Mouse (Mus musculus) spleen, adult 2 months (tissue): Measurements from ENCODE around the gene Prph2. TPM values are rescaled to one million over a fixed set of nuclear protein-coding genes. Genes with fewer than 3 reads are reported as not detected.

Experiments
- DNase-seq, 2 experiments: peaks; one replicate each; pipeline versions ENCODE4 v3.0.0 to v3.0.0-alpha.2; 2012 to 2021; ENCODE audit warnings: low spot score in 2 of 2, low read depth in 1 of 2
- H3K27ac ChIP-seq: fragments of 200-500 bp; 2 replicates; pipeline ENCODE4 v1.5.1; 2012; ENCODE audit warnings: low read length, inconsistent platforms; ENCODE audit not compliant: insufficient read depth
- H3K27me3 ChIP-seq: fragments of 200-500 bp; 2 replicates; pipeline ENCODE4 v1.6.1; 2012; ENCODE audit warnings: mild to moderate bottlenecking, moderate library complexity, low read length, inconsistent platforms; ENCODE audit not compliant: control insufficient read depth, insufficient read depth
- H3K36me3 ChIP-seq: fragments of 200-500 bp; 2 replicates; pipeline ENCODE4 v1.6.1; 2012; ENCODE audit warnings: mild to moderate bottlenecking, low read length, inconsistent platforms; ENCODE audit not compliant: control insufficient read depth, insufficient read depth
- H3K4me1 ChIP-seq: fragments of 200-500 bp; 2 replicates; pipeline ENCODE4 v1.6.1; 2011; ENCODE audit warnings: inconsistent platforms; ENCODE audit not compliant: control insufficient read depth, insufficient read depth, insufficient read length
- H3K4me3 ChIP-seq: fragments of 200-500 bp; 2 replicates; pipeline ENCODE4 v1.5.1; 2011; ENCODE audit warnings: mild to moderate bottlenecking, inconsistent platforms; ENCODE audit not compliant: insufficient read depth, insufficient read length; ENCODE audit errors: extremely low read depth
- CTCF ChIP-seq: fragments of 200-500 bp; IDR thresholded peaks from 2 replicates; pipeline ENCODE4 v1.5.1; 2011; ENCODE audit warnings: mild to moderate bottlenecking, inconsistent platforms; ENCODE audit not compliant: insufficient read depth, insufficient read length, insufficient replicate concordance; ENCODE audit errors: extremely low read depth
- POLR2A ChIP-seq: fragments of 200-500 bp; IDR thresholded peaks from 2 replicates; pipeline ENCODE4 v1.6.1; 2011; ENCODE audit warnings: low read depth, low read length, inconsistent platforms
- WGBS: fragments of 180-500 bp; shearing (Covaris S2); methylation state at CpG from one replicate; pipeline ENCODE4 v1.1.7; 2018; 5-methylcytosine and 5-hydroxymethylcytosine counted together
- polyA plus RNA-seq: library from polyadenylated mRNA; depleted of rRNA; stranded (reverse); fragments of >200 nt; gene quantifications from 2 replicates; pipeline ENCODE4 v1.2.3, GENCODE M21; 2012

The Prph2 gene
- polyA plus RNA-seq, 1 experiment, result not detected

DNA sequence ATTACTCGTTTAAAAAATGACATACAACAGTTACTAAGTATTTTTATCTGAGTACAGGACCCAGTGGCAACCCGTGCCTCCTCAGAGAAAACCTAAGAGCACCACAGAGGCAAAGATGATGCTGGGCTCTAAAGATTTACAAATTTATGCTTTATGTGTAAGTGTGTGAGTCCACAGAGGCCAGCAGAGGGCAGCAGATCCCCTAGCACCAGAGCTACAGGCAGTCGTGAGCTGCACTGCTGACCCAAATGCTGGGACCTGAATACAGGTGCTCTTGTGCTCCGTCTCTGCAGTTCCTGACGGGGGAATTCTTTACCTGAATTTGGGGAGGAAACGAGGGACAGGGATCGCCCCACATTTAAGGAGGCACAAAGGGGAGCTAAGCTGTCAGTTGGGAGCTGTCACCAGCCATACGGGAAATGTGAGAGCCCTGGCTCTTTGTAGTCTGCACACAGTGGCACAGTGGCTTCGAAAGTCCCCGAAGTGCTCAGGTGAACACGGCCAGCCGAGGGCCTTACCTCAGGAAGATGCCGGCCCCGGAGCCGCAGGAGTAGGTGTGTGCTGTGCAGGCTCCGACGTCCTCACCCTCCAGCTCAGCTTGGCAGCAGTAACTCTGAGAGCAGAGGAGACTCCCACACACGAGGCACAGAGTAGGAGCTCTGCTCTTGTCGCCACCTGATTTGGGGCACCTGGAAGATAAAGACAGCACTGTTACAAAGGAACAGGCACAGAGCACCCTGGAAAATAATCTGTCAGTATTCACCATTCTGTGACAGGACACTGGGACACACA, 23.5 kb downstream of the Prph2 start:
- no peak overlapping the region for H3K4me3 ChIP-seq
- DNase-seq, result peak; percentile 11 to 53
- TF ChIP-seq CTCF, result peak; percentile 58; the same call in 1 of the 2 replicates
- TF ChIP-seq POLR2A, result no peak
- 90% methylated on average over 19 of the region's 19 CpGs for WGBS
- no peaks in the 10 kb centered on the region for H3K27me3 ChIP-seq
- no peak overlapping the region for H3K27ac ChIP-seq
- no peaks in the 10 kb centered on the region for H3K4me1 ChIP-seq
- peaks cover 80% of the 10 kb centered on the region for H3K36me3 ChIP-seq

DNA sequence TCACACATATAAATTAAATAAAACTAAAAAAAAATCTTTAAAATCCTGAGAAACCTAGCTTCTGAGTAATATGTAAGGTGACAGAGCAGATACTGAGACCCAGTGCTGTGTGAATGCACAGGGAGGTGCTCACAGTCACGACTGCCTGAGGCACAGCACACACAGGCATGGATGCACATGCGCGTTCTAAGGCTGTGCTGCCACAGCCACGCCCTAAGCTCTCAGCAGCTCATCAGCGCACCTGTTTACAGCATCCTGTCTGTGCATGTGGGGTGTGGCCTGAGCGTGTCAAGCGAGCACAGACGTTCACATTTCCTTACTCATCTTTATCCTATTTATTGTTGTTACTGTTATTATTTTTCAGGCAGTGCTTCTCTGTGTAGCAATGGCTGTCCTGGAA, 30.2 kb downstream of the Prph2 start:
- H3K4me1 ChIP-seq, result no peaks in the 10 kb centered on the region
- no peak overlapping the region for H3K4me3 ChIP-seq
- DNase-seq, result no peak
- H3K27me3 ChIP-seq, result no peaks in the 10 kb centered on the region
- WGBS, result 96% methylated on average over 8 of the region's 8 CpGs
- TF ChIP-seq CTCF, result no peak
- TF ChIP-seq POLR2A, result no peak
- H3K27ac ChIP-seq, result no peak overlapping the region
- H3K36me3 ChIP-seq, result peaks cover 73% of the 10 kb centered on the region

DNA sequence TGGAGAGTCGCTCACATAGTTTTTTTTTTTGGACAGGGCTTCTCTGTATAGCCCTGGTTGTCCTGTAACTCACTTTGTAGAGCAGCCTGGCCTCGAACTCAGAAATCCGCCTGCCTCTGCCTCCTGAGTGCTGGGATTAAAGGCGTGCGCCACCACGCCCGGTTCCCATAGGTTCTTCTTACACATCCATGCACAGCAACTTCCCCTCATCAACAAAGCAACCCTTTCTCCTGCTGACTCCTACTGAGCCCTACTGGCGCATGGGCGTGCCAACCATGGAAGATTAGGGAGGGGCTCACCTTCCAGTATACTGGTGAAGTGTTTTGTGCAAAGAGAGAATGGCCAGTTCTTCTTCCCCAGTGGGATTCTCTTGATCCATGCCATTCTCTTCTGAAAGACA, 32.2 kb downstream of the Prph2 start:
- 96% methylated on average over 9 of the region's 9 CpGs for WGBS
- TF ChIP-seq POLR2A (no peak), CTCF (no peak)
- no peak overlapping the region for H3K4me3 ChIP-seq
- H3K36me3 ChIP-seq, result peaks cover 68% of the 10 kb centered on the region
- DNase-seq, result no peak
- H3K27ac ChIP-seq, result no peak overlapping the region
- H3K4me1 ChIP-seq, result no peaks in the 10 kb centered on the region
- no peaks in the 10 kb centered on the region for H3K27me3 ChIP-seq

DNA sequence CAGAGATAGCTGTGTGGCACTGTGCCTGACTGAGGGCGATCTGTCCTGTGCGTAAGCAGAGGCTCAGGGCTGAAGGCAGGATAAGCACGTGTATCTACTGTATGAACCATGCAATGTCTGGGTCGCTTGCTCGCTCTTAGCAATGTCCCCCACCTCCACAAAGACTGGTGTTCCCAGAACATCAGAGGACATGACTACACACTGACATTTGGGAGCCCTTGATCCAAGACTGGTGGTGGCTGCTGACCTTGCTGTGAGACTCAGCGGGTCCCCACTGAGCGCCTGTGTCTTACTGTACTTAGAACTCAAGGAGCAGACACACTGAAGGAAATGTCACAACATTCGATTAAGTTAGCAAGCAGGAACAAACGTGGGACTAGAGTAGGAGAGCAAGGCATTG, 36.0 kb downstream of the Prph2 start:
- no peaks in the 10 kb centered on the region for H3K27me3 ChIP-seq
- no peak for DNase-seq
- no peaks in the 10 kb centered on the region for H3K4me1 ChIP-seq
- TF ChIP-seq CTCF, result no peak
- no peak for TF ChIP-seq POLR2A
- no peak overlapping the region for H3K27ac ChIP-seq
- peaks cover 52% of the 10 kb centered on the region for H3K36me3 ChIP-seq
- 95% methylated on average over 9 of the region's 9 CpGs for WGBS
- H3K4me3 ChIP-seq, result no peak overlapping the region

DNA sequence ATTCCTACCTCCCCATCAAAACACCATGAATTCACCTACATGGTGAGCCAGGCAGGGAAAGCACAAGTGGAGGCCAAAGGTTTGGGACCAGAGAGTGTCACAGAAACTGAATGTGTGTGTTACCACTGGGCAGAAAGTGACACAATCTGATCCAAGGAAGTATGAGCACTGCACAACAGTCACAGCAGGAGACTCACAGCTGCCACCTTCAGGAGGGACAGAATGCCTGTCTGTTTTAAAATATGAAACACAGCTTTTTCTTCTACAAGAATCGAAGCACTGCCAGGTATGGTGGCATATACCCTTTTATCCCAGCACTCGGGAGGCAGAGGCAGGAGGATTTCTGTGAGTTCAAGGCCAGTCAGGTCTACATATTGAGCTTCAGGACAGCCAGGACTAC, 47.8 kb downstream of the Prph2 start:
- 79% methylated on average over 2 of the region's 2 CpGs for WGBS
- H3K27me3 ChIP-seq, result no peaks in the 10 kb centered on the region
- no peak overlapping the region for H3K4me3 ChIP-seq
- no peak for TF ChIP-seq POLR2A
- TF ChIP-seq CTCF, result no peak
- no peak overlapping the region for H3K27ac ChIP-seq
- peaks cover 66% of the 10 kb centered on the region for H3K36me3 ChIP-seq
- no peak for DNase-seq
- H3K4me1 ChIP-seq, result no peaks in the 10 kb centered on the region

DNA sequence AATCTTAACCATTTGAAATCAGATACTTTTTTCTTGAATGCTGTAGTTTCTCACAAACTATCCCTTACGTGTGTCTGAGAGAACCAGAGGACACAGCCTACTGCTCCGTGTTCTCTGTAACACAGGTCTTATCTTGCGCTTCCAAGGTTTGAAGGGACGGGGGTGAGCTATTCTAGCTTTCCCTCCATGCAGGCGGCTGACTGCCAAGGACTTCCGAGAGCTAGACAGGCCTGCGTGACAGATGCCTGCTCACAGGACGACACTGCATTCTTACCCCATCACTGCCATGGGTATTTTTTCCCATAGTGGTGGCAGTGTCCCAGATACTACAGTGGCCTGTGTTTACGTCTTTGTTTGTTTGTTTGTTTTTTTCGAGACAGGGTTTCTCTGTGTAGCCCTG, 50.0 kb downstream of the Prph2 start:
- peaks cover 66% of the 10 kb centered on the region for H3K36me3 ChIP-seq
- TF ChIP-seq POLR2A (no peak), CTCF (no peak)
- WGBS, result 96% methylated on average over 10 of the region's 10 CpGs

DNA sequence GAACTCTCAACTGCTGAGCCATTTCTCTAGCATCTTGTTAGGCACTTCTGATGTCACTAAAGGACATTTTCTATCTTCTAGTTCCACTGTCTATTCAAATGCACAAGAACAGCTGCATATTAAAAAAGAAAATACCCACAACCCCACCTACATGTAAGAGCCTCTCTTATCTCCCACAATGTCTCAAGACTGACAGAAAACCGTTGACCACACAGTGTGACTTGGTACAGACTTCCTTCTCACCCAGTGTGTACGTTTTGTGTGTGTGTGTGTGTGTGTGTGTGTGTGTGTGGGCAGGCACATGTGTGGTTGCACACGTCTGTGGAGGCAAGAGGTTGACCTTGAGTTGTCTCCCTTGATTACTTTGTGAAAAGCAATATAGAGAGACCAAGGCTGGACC, 51.9 kb downstream of the Prph2 start:
- no peaks in the 10 kb centered on the region for H3K27me3 ChIP-seq
- H3K36me3 ChIP-seq, result peaks cover 68% of the 10 kb centered on the region
- no peak overlapping the region for H3K4me3 ChIP-seq
- no peak for TF ChIP-seq POLR2A
- TF ChIP-seq CTCF, result no peak
- no peaks in the 10 kb centered on the region for H3K4me1 ChIP-seq
- H3K27ac ChIP-seq, result no peak overlapping the region
- 54% methylated on average over 3 of the region's 3 CpGs for WGBS
- no peak for DNase-seq

More for the DNA sequence above, 50.0 kb downstream of the Prph2 start:
- Histone ChIP-seq H3K4me3 (no peak overlapping the region), H3K27ac (no peak overlapping the region), H3K4me1 (no peaks in the 10 kb centered on the region), H3K27me3 (no peaks in the 10 kb centered on the region)
- DNase-seq, result no peak
